Mouse (Mus musculus) midbrain, embryonic 11.5 days (tissue): ENCODE measurements around the gene Foxn3. TPM values are rescaled to one million over a fixed set of nuclear protein-coding genes. Genes with fewer than 3 reads are reported as not detected.
A peak's percentile ranks its signal among the peaks of the same experiment; 100 is the strongest.

Experiments
- ATAC-seq: fragments of 200-750 bp; cut with Nextera tagmentation; 2 replicates; pipeline ENCODE4 v1.8.0; 2017; ENCODE audit warnings: moderate TSS enrichment, moderate library complexity; ENCODE audit not compliant: low FRiP score
- DNase-seq: peaks from one replicate; pipeline ENCODE4 v3.0.0; 2015; ENCODE audit warnings: low spot score; ENCODE audit errors: missing footprints
- H3K27ac ChIP-seq: fragments of 300-500 bp; sonication (generic); 2 replicates; pipeline ENCODE4 v1.5.1; 2014; ENCODE audit warnings: low read depth, low read length
- H3K27me3 ChIP-seq: fragments of 300-500 bp; sonication (generic); 2 replicates; pipeline ENCODE4 v1.6.1; 2014; ENCODE audit warnings: mild to moderate bottlenecking, low read length, moderate library complexity, mixed read lengths; ENCODE audit not compliant: control insufficient read depth, insufficient read depth
- H3K36me3 ChIP-seq: fragments of 300-500 bp; sonication (generic); 2 replicates; pipeline ENCODE4 v1.6.1; 2014; ENCODE audit warnings: mild to moderate bottlenecking, low read length, moderate library complexity, mixed read lengths; ENCODE audit not compliant: control insufficient read depth, insufficient read depth
- H3K4me1 ChIP-seq: fragments of 300-500 bp; sonication (generic); 2 replicates; pipeline ENCODE4 v1.6.1; 2014; ENCODE audit warnings: low read length; ENCODE audit not compliant: control insufficient read depth, insufficient read depth
- H3K4me2 ChIP-seq: fragments of 300-500 bp; sonication (generic); 2 replicates; pipeline ENCODE4 v1.6.1; 2014; ENCODE audit warnings: mild to moderate bottlenecking, moderate library complexity
- H3K4me3 ChIP-seq: fragments of 300-500 bp; sonication (generic); 2 replicates; pipeline ENCODE4 v1.5.1; 2014; ENCODE audit warnings: low read depth, low read length
- H3K9ac ChIP-seq: fragments of 300-500 bp; sonication (generic); 2 replicates; pipeline ENCODE4 v1.6.1; 2014; ENCODE audit warnings: low read length
- H3K9me3 ChIP-seq: fragments of 300-500 bp; sonication (generic); 2 replicates; pipeline ENCODE4 v1.6.1; 2016; ENCODE audit warnings: low read length; ENCODE audit not compliant: control insufficient read depth
- WGBS: fragments of 180-500 bp; shearing (Covaris S2); extraction: QIAGEN DNeasy Blood & Tissue Kit; methylation state at CpG from one replicate; pipeline ENCODE4 v1.1.7; 2014; 5-methylcytosine and 5-hydroxymethylcytosine counted together
- polyA plus RNA-seq: library from polyadenylated mRNA; unstranded; fragments of >200 nt; fragmentation: Nextera tagmentation; extraction: Ambion mirVana; gene quantifications from 2 replicates; pipeline ENCODE4 v1.2.1, GENCODE M21; 2014

The Foxn3 gene
- 71.0 and 73.8 TPM in 2 replicates for polyA plus RNA-seq

DNA sequence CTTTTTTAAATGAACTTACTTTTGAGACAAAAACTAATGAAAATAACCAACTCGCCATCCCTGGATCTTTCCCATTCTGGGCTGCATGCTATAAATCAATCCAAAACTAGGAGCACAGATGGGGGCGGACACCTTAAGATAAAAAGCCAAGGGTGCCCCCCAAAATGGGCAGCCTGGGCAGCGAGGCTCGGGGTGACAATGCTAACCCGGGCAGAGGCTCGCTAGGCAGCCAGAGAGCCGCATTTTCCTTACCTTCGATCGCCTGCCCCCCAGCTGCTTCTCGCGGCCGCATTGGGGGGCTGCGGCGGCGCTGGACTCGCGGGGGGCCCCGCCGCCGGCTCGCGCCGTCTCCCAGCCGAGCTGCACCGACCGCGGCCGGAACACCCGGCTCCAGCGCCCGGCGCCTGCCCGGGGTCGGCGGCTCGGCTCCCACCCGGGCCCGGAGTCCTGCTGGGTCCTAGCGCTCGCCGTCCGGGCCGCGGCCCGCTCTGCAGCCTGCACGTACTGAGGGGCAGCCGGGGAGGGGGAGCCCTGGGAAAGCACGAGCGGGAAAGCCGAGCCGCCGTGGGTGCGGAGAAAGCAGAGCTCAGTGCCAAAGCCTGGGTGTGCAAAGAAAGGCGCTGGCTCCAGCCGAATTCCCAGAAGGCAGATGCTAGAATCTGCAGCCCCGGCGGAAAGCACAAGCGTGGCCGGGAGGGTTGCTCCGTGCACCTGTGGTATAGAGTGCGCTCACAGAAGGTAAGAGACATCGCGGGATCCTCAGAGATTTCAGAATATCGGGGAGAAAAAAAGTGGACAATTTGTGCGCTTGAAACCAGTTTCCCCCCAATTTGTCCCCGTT lies at the start of gene Foxn3:
Gene Foxn3 (minus strand): TSS at position 364 of the 841 bp plus-strand sequence.
- H3K27ac ChIP-seq, result peak within 1 kb of the TSS; percentile 48; the same call in 1 of the 2 replicates
- peak within 1 kb of the TSS; percentile 52 for H3K4me2 ChIP-seq
- no peaks in the 10 kb centered on the region for H3K36me3 ChIP-seq
- peak; percentile 94 for ATAC-seq
- WGBS, result under 1% methylated on average over 66 of the region's 66 CpGs
- H3K4me3 ChIP-seq, result peak within 1 kb of the TSS; percentile 53
- H3K9ac ChIP-seq, result peak within 1 kb of the TSS; percentile 69
- H3K9me3 ChIP-seq, result no peaks in the 10 kb centered on the region
- peak; percentile 99 for DNase-seq
- H3K4me1 ChIP-seq, result peaks cover 11% of the 10 kb centered on the region
- no peaks in the 10 kb centered on the region for H3K27me3 ChIP-seq

DNA sequence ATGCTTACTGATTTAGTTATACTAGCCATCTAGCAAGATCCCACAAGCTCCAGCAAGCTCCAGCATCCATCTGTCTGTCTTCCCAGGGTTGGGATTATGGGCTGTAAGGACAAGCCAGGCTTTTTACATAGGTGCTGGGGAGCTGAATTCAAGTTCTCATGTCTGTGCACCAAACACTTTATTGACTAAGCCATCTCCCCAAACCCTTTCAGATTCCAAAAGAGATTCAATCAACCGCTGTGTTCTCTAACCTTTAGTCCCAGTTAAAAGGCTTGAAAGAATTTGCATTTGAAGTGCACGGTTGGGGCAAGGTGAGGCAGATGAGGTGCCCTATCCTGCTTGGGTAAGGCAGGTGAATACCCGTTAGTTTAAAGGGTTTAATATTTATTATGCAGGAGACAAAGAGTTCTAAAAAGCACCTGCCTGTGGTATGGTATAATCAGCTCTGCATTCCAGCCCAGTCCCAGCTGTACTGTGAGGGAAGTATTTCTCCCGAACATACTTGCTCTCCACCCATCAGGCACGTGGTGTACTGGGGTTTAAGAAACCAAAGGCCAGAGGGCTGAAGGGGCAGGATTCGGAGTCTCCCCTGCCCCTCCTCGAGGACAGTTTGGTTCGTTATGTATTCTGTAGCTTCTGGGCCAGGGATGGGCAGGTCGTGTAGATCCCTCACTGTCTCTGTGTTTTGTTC lies 48.9 kb upstream of the Foxn3 start:
- Histone ChIP-seq H3K36me3 (no peaks in the 10 kb centered on the region), H3K4me2 (no peak overlapping the region), H3K9ac (no peak overlapping the region), H3K27me3 (no peaks in the 10 kb centered on the region), H3K27ac (no peak overlapping the region), H3K9me3 (no peaks in the 10 kb centered on the region), H3K4me3 (no peak overlapping the region), H3K4me1 (no peaks in the 10 kb centered on the region)
- 46% methylated on average over 9 of the region's 9 CpGs for WGBS
- DNase-seq, result peak; percentile 73
- no peak for ATAC-seq

DNA sequence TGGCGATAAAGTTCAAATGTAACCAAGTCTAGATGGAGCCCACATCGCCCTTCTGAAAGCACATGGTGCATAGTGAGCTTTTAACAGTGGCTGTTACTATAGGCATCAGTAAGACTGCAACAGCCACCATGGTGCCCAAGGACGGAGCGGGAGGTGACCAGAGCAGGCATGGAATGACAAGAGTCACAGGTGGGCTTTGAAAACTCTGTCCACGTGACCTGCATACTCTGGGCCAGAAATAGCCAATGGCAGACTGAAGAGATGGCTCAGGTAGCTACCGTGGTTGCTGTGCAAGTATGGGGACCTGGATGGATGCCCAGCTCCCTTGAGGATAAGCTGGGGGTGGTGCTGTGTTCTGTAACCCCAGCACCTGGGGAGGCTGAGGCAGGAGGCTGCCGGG lies 47.5 kb upstream of the Foxn3 start:
- WGBS, result 93% methylated on average over 7 of the region's 7 CpGs
- H3K4me1 ChIP-seq, result no peaks in the 10 kb centered on the region
- H3K27me3 ChIP-seq, result no peaks in the 10 kb centered on the region
- no peak overlapping the region for H3K4me2 ChIP-seq
- no peak overlapping the region for H3K4me3 ChIP-seq
- ATAC-seq (no peak), DNase-seq (no peak)
- H3K9me3 ChIP-seq, result no peaks in the 10 kb centered on the region
- H3K27ac ChIP-seq, result no peak overlapping the region
- H3K9ac ChIP-seq, result no peak overlapping the region
- no peaks in the 10 kb centered on the region for H3K36me3 ChIP-seq

DNA sequence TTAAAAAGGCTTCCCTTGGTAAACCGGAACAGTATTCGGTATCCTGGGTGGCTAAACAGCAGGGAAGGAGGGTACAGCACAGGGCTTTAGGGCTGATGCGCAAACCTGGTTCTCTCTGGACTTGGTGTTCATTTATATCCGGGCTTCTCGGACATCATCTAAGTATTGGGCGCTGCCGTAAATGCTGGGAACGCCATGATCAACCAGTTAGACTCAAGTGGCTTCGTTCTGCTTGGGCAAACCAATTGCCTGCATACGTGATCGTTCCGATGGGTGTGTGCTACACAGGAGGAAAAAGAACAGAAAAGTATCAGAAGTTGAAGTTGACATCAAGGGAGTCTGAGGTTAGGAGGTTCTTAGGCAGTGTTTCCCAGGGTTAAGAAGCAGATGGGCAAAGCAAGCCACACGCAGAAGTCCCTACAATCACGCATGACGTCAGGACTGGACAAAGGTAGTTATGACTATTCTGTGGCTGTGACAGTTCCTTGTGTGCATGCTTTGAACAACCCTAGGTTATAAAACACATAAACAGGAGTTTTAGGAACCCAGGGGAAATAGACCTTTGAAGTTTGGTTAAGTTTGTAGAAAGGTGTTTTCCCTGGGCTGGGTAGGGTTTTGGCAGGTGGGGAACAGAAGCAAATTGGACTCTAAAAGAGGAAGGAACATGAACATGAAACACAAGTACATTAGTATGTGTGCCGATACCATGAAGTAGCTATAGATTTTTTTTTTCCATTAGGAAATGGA lies 46.9 kb upstream of the Foxn3 start:
- Histone ChIP-seq H3K9me3 (no peaks in the 10 kb centered on the region), H3K4me1 (no peaks in the 10 kb centered on the region), H3K27me3 (no peaks in the 10 kb centered on the region), H3K4me3 (no peak overlapping the region), H3K36me3 (no peaks in the 10 kb centered on the region), H3K4me2 (no peak overlapping the region), H3K27ac (no peak overlapping the region), H3K9ac (no peak overlapping the region)
- 89% methylated on average over 16 of the region's 16 CpGs for WGBS
- peak; percentile 75 for DNase-seq
- ATAC-seq, result no peak

DNA sequence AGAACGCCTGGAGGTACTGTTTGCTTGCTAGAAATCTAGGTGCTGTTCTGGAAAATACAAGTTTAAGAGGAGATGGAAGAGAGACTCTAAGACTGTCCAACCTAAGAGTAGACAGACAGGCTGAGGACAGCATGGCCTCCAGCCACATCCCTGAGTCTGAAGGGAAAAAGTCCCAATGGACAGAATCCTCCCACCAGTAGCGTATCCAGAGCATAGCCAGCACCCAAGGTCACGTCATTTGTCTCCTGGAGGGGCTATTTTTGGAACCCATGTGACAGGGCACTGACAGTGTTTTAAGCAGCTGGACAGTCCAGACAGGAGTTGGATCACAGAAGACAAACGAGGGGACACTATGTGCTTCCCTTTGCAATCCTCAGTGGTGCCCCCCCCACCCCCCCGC lies 46.3 kb upstream of the Foxn3 start:
- WGBS, result 86% methylated on average over 5 of the region's 5 CpGs
- no peak for ATAC-seq
- Histone ChIP-seq H3K4me3 (no peak overlapping the region), H3K4me1 (no peaks in the 10 kb centered on the region), H3K36me3 (no peaks in the 10 kb centered on the region), H3K27me3 (no peaks in the 10 kb centered on the region), H3K9ac (no peak overlapping the region), H3K27ac (no peak overlapping the region), H3K4me2 (no peak overlapping the region), H3K9me3 (no peaks in the 10 kb centered on the region)
- DNase-seq, result peak; percentile 53

- DNase-seq (no peak), ATAC-seq (no peak)
- WGBS, result 85% methylated on average over 10 of the region's 10 CpGs
- no peak overlapping the region for H3K27ac ChIP-seq
- H3K27me3 ChIP-seq, result no peaks in the 10 kb centered on the region
- H3K4me3 ChIP-seq, result no peak overlapping the region
- H3K9me3 ChIP-seq, result no peaks in the 10 kb centered on the region
- H3K4me1 ChIP-seq, result no peaks in the 10 kb centered on the region
- no peaks in the 10 kb centered on the region for H3K36me3 ChIP-seq
- no peak overlapping the region for H3K9ac ChIP-seq
- H3K4me2 ChIP-seq, result no peak overlapping the region
Measured at GRCm38 (mm10) chr12:99608279-99608955, 45.0 kb upstream of the Foxn3 start.

DNA sequence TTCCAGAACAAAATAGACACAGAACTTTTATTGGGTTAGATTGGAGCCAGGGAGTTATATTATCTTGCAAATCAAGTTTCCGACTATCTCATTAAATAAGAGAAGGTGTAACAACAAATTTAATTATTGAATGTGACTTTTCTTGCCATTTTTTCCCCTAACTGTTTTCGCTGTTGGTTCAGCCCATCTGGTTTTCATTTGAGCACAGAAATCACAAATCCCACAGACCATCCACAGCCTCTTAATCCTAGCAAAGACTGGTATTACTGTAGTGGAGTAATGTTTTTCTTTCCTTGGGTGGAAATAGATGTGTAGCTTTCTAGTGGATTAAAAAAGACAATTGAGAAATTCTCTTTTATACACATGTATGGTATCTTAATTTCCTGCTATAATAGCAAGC lies 40.0 kb upstream of the Foxn3 start:
- ATAC-seq (no peak), DNase-seq (no peak)
- Histone ChIP-seq H3K36me3 (no peaks in the 10 kb centered on the region), H3K27me3 (no peaks in the 10 kb centered on the region), H3K4me1 (no peaks in the 10 kb centered on the region), H3K27ac (no peak overlapping the region), H3K4me3 (no peak overlapping the region), H3K4me2 (no peak overlapping the region), H3K9ac (no peak overlapping the region), H3K9me3 (no peaks in the 10 kb centered on the region)
- WGBS, result 85% methylated on average over 2 of the region's 2 CpGs

DNA sequence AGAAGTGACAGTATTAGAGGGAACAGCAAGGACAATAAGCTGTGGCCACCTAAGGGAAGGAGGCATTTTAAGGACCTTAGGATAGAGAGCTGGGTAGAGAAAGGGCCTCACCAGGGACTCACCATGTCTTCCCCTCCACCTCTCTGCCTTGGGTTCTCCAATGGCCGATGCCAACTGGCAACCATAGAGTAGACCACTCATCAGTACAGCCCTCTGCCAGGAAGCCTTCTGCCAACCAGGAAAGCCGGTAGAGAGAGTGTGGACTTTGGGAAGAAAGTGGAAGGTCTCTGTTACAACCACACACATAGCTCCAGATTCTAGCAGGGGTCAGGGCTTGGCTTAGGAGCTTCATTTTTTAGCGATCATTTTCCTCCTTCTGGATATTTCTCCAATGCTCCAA lies 38.5 kb upstream of the Foxn3 start:
- no peak overlapping the region for H3K4me2 ChIP-seq
- ATAC-seq, result no peak
- H3K9ac ChIP-seq, result no peak overlapping the region
- no peak overlapping the region for H3K4me3 ChIP-seq
- H3K9me3 ChIP-seq, result no peaks in the 10 kb centered on the region
- WGBS, result 92% methylated on average over 3 of the region's 3 CpGs
- DNase-seq, result no peak
- H3K36me3 ChIP-seq, result no peaks in the 10 kb centered on the region
- H3K27me3 ChIP-seq, result no peaks in the 10 kb centered on the region
- no peak overlapping the region for H3K27ac ChIP-seq
- H3K4me1 ChIP-seq, result no peaks in the 10 kb centered on the region
